Mouse (Mus musculus) adrenal gland, postnatal 36 days (tissue): ENCODE results near the gene Nat8f3. TPM values are rescaled to one million over a fixed set of nuclear protein-coding genes. Genes with fewer than 3 reads are reported as not detected.
"Not testable (repeated sequence)": the region's sequence is repeated elsewhere in the genome, so short reads cannot be mapped to it uniquely, and the experiment has no call there.

Experiments
- DNase-seq, 2 experiments: peaks; one replicate each; pipeline ENCODE4 v3.0.0; 2021; ENCODE audit warnings: mixed read lengths in 1 of 2
- long read RNA-seq, 2 experiments: library from polyadenylated mRNA; stranded (forward); transcript quantifications; one replicate each; pipeline ENCODE4 v2.0.0; 2021; ENCODE audit warnings: borderline sequencing depth in 2 of 2
- microRNA-seq: library from miRNA; unstranded; fragments of <30 nt; microRNA quantifications from one replicate; pipeline ENCODE4 v1.2.0, GENCODE M21; 2021
- total RNA-seq, 2 experiments: library from RNA; stranded (reverse); gene quantifications; 2 replicates each; pipeline ENCODE4 v1.2.3; 2021

Nat8f3 gene
- under 1 TPM; 0.50 to 0.53 TPM for total RNA-seq
- long read RNA-seq, experiment 1, result 0 reads
- long read RNA-seq, experiment 2, result 0 reads

DNA sequence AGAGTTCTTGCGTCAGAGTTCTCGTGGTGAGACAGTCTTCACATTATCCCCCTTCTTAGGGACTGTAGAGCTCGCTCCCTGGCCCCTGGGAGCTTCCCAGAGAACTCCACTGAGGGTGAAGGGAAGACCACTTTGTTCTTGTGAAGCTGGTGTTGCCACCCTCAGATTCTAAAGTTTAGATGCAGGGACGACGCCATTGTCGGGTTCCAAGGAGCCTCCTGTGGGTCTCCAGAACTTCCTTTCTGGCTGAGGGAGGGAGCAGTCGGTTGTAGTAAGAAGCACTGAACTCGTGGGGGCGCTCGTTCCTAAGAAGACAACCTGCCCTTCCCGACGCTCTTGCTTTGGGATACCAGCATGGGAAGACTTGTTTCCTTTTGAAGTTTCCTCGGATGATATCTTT lies at the start of gene Nat8f3:
Nat8f3 (minus strand) TSS at position 223 of the 400 bp plus-strand sequence.
- peak; percentile 24 to 54 for DNase-seq

DNA sequence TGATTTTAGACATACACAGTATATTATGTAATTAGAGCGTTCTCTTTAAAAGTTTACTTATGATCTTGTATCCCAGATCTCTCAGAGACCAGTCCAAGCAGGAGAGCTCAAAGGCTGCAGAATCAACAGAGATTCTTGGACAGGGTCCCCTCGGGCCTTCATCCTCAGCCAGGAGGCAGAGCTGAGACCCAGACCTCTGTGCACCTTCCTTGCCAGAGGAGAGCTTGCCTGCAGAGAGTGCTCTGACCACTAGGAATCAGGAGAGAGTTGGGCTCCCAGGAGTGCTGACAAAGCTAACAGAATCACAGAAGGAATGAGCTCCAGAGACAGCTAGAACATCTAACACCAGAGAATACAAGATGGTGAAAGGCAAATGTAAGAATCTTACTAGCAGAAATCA lies 47.8 kb upstream of the Nat8f3 start:
- no peak for DNase-seq

DNA sequence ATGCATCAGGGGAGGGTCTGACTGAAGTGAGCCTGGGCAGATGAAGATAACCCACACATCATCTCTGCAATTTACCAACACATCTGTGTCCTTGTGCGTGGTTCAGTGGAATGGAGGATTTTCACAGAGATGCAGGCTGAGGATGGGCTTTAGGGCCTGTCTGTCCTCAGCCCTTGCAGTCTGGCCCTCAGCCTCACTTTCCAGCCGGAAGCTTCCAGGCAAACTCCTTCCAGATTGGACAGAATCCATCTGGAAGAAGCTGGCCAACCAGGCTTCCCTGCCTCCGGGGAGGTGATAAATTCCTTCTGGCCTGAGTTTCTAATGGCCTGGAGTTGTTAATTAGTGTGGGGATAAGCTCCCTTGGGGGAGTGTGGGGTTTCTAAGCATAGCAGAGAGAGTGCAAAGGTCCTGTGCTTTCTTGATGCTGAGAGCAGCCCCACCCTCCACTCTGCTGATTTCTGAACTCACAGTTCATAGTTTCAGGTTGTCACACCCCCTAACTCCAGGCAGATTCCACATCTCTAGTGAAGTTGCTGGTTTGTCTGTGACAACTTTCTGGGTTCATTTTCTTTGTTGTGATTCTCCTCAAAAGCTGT lies 45.5 kb upstream of the Nat8f3 start:
- DNase-seq, result not testable (repeated sequence)

DNA sequence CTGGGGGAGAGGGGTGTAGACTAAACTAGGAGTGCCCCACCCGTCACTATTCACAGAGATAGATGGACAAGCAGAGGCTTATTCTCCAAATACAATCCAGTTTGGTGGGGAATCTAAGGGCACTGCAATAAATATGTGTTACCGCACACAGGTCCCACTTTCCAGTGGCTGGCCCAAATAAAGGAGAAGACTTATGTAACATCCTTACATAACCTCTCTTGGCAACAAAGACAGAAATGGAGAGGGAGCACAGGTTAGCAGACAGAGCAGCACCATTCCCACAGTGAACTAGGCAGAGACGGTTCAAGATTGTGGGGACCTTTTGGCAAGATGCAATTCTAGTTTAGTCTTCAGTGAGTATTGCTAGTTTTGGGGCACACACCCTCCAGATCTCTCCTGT lies 45.0 kb upstream of the Nat8f3 start:
- not testable (repeated sequence) for DNase-seq

DNA sequence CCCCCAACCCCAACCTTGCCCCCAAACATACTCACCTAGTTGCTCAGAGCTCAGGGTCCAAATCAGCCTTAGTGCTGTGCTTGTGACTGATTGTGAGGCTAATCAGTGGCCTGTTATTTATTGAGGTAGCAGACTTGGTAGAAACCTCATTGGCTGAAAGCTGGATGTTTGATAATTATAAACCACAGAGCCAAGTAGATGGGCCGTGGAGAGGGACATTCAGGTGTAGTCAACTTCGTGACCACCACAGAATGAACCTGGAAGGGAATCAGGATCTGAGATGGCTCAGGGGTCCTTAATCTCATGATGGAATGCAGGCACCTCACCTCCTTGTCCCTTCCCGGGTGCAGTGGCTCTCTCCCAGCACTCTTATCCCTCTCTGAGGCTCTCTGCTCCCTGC lies 44.2 kb upstream of the Nat8f3 start:
- not testable (repeated sequence) for DNase-seq

DNA sequence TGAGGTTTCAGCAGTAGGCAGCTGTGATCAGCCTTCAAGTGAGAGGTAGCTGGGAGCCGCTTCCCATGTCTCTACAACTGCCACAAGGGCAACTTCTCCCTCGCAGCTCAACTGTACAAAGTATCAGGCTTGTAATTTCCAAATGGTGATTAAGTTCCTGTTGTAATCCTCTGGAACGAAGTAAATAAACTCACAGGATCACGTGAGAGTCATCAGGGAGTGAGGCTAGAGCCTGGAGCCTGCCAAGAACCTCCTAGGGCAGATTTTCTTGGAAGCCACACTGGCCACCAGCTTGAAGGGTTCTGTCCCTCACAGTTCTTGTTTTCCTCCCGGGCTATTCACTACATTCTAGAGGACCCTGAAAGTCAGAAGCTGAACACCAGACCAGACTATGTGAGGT lies 37.6 kb upstream of the Nat8f3 start:
- DNase-seq, result peak; percentile 5 to 6

DNA sequence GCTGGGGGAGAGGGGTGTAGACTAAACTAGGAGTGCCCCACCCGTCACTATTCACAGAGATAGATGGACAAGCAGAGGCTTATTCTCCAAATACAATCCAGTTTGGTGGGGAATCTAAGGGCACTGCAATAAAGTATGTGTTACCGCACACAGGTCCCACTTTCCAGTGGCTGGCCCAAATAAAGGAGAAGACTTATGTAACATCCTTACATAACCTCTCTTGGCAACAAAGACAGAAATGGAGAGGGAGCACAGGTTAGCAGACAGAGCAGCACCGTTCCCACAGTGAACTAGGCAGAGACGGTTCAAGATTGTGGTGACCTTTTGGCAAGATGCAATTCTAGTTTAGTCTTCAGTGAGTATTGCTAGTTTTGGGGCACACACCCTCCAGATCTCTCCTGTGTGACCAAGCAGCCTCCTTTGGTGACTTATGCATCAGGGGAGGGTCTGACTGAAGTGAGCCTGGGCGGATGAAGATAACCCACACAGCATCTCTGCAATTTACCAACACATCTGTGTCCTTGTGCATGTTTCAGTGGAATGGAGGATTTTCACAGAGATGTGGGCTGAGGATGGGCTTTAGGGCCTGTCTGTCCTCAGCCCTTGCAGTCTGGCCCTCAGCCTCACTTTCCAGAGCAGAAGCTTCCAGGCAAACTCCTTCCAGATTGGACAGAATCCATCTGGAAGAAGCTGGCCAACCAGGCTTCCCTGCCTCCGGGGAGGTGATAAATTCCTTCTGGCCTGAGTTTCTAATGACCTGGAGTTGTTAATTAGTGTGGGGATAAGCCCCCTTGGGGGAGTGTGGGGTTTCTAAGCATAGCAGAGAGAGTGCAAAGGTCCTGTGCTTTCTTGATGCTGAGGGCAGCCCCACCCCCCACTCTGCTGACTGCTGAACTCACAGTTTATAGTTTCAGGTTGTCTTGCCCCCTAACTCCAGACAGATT lies 2.2 kb downstream of the Nat8f3 start:
- not testable (repeated sequence) for DNase-seq

DNA sequence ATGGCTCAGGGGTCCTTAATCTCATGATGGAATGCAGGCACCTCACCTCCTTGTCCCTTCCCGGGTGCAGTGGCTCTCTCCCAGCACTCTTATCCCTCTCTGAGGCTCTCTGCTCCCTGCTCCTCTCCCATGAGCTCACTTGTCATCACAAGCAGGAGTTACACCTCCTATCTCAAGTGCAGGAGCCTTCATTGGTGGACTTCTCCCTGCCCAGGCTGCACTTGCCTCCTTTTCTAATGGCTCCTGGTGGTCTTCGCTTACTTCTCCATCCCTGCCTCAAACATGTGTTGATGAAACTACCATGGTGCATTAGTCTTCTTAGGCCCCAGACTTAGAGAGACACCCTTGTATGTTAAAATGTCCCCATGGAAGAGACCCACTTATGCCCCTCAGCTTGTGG lies 2.9 kb downstream of the Nat8f3 start:
- DNase-seq, result not testable (repeated sequence)

DNA sequence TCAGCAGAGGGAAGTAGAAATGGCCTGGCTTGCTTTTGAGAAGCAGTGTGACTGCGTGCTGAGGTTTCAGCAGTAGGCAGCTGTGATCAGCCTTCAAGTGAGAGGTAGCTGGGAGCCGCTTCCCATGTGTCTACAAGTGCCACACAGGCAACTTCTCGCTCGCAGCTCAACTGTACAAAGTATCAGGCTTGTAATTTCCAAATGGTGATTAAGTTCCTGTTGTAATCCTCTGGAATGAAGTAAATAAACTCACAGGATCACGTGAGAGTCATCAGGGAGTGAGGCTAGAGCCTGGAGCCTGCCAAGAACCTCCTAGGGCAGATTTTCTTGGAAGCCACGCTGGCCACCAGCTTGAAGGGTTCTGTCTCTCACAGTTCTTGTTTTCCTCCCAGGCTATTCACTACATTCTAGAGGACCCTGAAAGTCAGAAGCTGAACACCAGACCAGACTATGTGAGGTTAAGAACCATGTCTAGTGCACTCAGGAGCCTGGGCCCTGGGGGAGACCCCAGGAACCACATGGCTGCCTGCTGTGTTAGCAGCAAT lies 9.8 kb downstream of the Nat8f3 start:
- DNase-seq, result not testable (repeated sequence)

DNA sequence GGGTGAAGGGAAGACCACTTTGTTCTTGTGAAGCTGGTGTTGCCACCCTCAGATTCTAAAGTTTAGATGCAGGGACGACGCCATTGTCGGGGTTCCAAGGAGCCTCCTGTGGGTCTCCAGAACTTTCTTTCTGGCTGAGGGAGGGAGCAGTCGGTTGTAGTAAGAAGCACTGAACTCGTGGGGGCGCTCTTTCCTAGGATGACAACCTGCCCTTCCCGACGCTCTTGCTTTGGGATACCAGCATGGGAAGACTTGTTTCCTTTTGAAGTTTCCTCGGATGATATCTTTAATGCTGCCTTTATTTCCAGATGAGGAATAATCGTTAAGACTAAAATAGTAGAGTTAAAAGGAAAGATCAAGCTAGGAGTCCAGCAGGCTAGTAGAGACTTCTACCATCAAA lies 52.4 kb downstream of the Nat8f3 start, which contains the start of gene Nat8f7:
Nat8f7 (minus strand) TSS at position 101 of the 400 bp plus-strand sequence.
- peak in 1 of 2 experiments; percentile 8 for DNase-seq

DNA sequence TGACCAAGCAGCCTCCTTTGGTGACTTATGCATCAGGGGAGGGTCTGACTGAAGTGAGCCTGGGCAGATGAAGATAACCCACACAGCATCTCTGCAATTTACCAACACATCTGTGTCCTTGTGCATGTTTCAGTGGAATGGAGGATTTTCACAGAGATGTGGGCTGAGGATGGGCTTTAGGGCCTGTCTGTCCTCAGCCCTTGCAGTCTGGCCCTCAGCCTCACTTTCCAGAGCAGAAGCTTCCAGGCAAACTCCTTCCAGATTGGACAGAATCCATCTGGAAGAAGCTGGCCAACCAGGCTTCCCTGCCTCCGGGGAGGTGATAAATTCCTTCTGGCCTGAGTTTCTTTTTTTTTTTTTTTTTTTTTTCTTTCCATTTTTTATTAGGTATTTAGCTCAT lies 55.9 kb downstream of the Nat8f3 start:
- DNase-seq, result not testable (repeated sequence)

DNA sequence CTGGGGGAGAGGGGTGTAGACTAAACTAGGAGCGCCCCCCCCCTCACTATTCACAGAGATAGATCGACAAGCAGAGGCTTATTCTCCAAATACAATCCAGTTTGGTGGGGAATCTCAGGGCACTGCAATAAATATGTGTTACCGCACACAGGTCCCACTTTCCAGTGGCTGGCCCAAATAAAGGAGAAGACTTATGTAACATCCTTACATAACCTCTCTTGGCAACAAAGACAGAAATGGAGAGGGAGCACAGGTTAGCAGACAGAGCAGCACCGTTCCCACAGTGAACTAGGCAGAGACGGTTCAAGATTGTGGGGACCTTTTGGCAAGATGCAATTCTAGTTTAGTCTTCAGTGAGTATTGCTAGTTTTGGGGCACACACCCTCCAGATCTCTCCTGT lies 56.3 kb downstream of the Nat8f3 start:
- not testable (repeated sequence) for DNase-seq

DNA sequence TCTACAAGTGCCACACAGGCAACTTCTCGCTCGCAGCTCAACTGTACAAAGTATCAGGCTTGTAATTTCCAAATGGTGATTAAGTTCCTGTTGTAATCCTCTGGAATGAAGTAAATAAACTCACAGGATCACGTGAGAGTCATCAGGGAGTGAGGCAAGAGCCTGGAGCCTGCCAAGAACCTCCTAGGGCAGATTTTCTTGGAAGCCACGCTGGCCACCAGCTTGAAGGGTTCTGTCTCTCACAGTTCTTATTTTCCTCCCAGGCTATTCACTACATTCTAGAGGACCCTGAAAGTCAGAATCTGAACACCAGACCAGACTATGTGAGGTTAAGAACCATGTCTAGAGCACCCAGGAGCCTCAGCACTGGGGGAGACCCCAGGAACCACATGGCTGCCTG lies 63.6 kb downstream of the Nat8f3 start:
- DNase-seq, result peak; percentile 37 to 62

Small RNAs within 50 kb of the gene (microRNA-seq; reads per million reads assigned to microRNA genes)
- gene Gm27317, result not detected
- not detected for gene Mir6375

Other genes with a start within 250 kb of the Nat8f3 start
- gene Alms1, start 178.2 kb downstream of the Nat8f3 start, total RNA-seq, result 10 to 100 TPM; 10.1 to 12.0 TPM
- 1 to 10 TPM; 2.6 to 3.3 TPM for gene Nat8f7, start 52.5 kb downstream of the Nat8f3 start, total RNA-seq
- 1 to 10 TPM; 1.4 to 2.6 TPM for gene Nat8f6, start 55.2 kb upstream of the Nat8f3 start, total RNA-seq
- 1 to 10 TPM; 6.0 to 9.5 TPM for gene Nat8f5, start 55.2 kb upstream of the Nat8f3 start, total RNA-seq
- 1 to 10 TPM; 3.6 to 4.5 TPM for gene Nat8, start 66.3 kb upstream of the Nat8f3 start, total RNA-seq
- 1 to 10 TPM; 1.9 to 2.3 TPM for gene Nat8f2, start 103.4 kb upstream of the Nat8f3 start, total RNA-seq
- gene Nat8f4, start 139.1 kb upstream of the Nat8f3 start, total RNA-seq, result 10 to 100 TPM in 1 of 2 experiments, 1 to 10 TPM in 1; 8.0 to 13.5 TPM
- gene Tprkb, start 146.1 kb upstream of the Nat8f3 start, total RNA-seq, result 10 to 100 TPM; 40.7 to 56.0 TPM
- 10 to 100 TPM; 35.9 to 55.9 TPM for gene Nat8f1, start 149.9 kb upstream of the Nat8f3 start, total RNA-seq
- 100 to 1,000 TPM; 116 to 129 TPM for gene Dusp11, start 195.9 kb upstream of the Nat8f3 start, total RNA-seq